Mouse (Mus musculus) mouse embryonic stem cell (cell line): ENCODE measurements around the gene Rhox2b.
"Not testable (repeated sequence)": the region's sequence is repeated elsewhere in the genome, so short reads cannot be mapped to it uniquely, and the experiment has no call there.

Experiments
- in situ Hi-C, 2 experiments: fragments of 300-500 bp; cut with MboI; formaldehyde crosslinking; loops; 1 replicate in 1 of 2; 3 replicates in 1 of 2; pipeline ENCODE4 v1.14.3; 2019 to 2020; ENCODE audit warnings: low sequenced_read_pairs in 2 of 2, low pct_unique_long_range_greater_than_20kb in 1 of 2, mixed read lengths in 1 of 2; ENCODE audit not compliant: unreplicated experiment in 1 of 2

The Rhox2b gene

DNA sequence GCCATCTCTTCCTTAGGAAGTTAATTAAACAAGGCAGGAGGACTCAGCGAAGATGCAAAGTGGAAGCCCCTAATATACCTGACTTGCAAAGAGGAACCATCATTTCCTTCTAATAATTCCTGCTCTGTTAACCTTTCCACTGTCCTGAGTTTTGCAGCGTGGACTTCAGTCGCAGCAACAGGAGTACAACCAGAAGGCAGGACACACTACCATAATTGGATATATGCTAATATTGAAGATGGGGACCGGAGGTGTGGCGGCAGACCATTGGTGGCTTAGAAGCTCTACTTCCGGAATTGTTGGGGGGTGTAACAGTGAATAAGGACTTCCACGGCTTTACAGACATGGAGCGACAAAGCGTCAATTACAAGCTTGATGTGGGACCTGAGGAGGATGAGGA, at the start of gene Rhox2b:
Gene Rhox2b (plus strand): TSS at position 301 of the 400 bp plus-strand sequence.
- in situ Hi-C loops = not testable (repeated sequence)

DNA sequence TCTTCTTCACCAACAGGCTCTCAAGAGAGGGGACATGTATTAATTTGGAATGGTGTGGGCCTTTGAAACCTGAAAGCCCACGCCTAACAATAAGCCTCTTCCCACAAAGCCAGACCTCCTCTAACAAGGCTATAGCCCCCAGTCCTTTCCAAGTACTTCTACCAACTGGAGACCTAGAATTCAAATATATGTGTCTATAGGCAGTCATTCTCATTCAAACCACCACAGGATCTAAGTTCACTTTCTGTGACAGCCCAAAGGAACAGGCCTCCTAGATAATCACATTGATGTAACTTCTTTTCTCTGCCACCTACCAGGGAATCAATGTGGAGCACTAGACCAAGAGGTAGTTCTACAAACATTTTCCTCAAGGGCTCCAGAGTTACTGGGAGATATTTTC, 32.1 kb upstream of the Rhox2b start, which contains the start of gene Rhox3a2:
Gene Rhox3a2 (plus strand): TSS at position 301 of the 400 bp plus-strand sequence.
- in situ Hi-C loops = not testable (repeated sequence)

DNA sequence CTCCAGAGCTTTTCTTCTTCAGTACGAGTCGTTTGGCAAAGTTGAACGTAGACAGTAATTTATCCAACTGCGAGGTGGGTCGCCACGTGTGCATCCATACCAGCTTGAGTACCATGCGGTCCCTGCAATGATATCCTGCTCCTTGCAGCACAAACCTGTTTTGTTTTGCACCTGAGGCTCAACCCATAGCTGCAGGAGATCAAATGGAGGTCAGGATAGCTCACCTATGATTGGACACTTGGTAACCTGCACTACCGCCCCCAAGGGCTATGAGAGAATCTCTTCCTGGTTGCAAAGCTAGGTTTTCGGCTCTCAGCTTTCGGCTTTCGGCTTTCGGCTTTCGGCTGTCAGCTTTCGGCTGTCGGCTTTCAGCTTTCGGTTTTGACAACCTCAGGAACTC, 21.3 kb upstream of the Rhox2b start, which contains the start of gene Rhox4a2:
Gene Rhox4a2 (plus strand): TSS at position 301 of the 400 bp plus-strand sequence.
- in situ Hi-C loops = not testable (repeated sequence)

DNA sequence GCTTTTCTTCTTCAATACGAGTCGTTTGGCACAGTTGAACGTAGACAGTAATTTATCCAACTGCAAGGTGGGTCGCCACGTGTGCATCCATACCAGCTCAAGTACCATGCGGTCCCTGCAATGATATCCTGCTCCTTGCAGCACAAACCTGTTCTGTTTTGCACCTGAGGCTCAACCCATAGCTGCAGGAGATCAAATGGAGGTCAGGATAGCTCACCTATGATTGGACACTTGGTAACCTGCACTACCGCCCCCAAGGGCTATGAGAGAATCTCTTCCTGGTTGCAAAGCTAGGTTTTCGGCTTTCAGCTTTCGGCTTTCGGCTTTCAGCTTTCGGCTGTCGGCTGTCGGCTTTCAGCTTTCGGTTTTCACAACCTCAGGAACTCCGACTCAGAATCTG, 20.3 kb downstream of the Rhox2b start, which contains the start of gene Rhox4b:
Gene Rhox4b (plus strand): TSS at position 301 of the 400 bp plus-strand sequence.
- in situ Hi-C loops = not testable (repeated sequence)

DNA sequence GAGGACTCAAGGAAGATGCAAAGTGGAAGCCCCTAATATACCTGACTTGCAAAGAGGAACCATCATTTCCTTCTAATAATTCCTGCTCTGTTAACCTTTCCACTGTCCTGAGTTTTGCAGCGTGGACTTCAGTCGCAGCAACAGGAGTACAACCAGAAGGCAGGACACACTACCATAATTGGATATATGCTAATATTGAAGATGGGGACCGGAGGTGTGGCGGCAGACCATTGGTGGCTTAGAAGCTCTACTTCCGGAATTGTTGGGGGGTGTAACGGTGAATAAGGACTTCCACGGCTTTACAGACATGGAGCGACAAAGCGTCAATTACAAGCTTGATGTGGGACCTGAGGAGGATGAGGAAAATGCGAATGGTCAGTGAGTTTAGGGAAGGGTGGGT, 41.5 kb downstream of the Rhox2b start, which contains the start of gene Rhox2c:
Gene Rhox2c (plus strand): TSS at position 301 of the 400 bp plus-strand sequence.
- in situ Hi-C loops = not testable (repeated sequence)

DNA sequence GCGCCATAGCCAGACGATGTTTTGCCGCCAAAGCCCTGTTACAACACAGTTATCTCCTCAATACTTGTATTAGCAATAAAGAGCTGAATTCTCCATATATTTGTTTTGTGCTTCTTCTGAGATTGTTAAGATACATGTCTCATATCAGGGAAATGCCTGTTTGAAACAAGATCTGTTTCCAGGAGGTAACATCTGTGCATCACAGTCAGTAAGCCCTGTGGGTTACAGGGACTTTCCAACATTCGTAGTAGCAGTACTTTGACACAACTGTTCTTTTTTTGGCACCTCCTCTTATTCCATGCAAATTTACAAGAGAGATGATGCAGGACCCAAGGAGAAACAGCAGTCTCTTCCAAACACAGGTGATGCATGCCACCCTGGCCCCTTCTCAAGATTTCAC, 46.4 kb downstream of the Rhox2b start, which contains the start of gene Rhox3c:
Gene Rhox3c (plus strand): TSS at position 301 of the 400 bp plus-strand sequence.
- in situ Hi-C loops = not testable (repeated sequence)
